Comparison of ENCODE assay signal across 10 mouse cellular contexts in genomic region chr11:32676777-32677176, GRCm38 (mm10). TPM values are rescaled to one million over a fixed set of nuclear protein-coding genes. Genes with fewer than 3 reads are reported as not detected.
DNase-seq lines count a peak whose midpoint lies in the region; ATAC-seq and TF ChIP-seq lines count a peak whose summit lies in the region.
"Had no signal": no experiment of that assay in that cellular context is flagged by ENCODE, and none has a peak within 500 bp of the region (broad histone marks: within the 10 kb centered on the region; RNA-seq: fewer than 3 reads in every experiment).

No protein-coding gene starts in this region.

- H3K79me2 ChIP-seq in myocyte (ENCODE audit: control insufficient read depth, insufficient read depth) = peaks cover 98% of the 10 kb centered on the region

- WGBS in limb, embryonic 13.5 days = 58% methylated on average over 3 of the region's 3 CpGs
- 75% methylated on average over 3 of the region's 3 CpGs for WGBS in limb, embryonic 10.5 days
- 42% methylated on average over 3 of the region's 3 CpGs for WGBS in heart, embryonic 15.5 days
- WGBS in stomach, postnatal 0 days = 66% methylated on average over 3 of the region's 3 CpGs

- H3K36me3 ChIP-seq in limb, embryonic 13.5 days = no peaks in the 10 kb centered on the region; the same call in 1 of the 2 replicates
- no peaks in the 10 kb centered on the region for H3K36me3 ChIP-seq in limb, embryonic 10.5 days
- H3K36me3 ChIP-seq in heart, embryonic 15.5 days = no peaks in the 10 kb centered on the region
- no peaks in the 10 kb centered on the region for H3K36me3 ChIP-seq in myocyte (ENCODE audit: control insufficient read depth, insufficient read depth)
- H3K36me3 ChIP-seq in stomach, postnatal 0 days (ENCODE audit: control insufficient read depth, insufficient read depth, low read length) = no peaks in the 10 kb centered on the region
- H3K36me3 ChIP-seq: lung, embryonic 15.5 days; neural tube, embryonic 12.5 days had no signal

- H3K9me3 ChIP-seq in limb, embryonic 13.5 days = no peaks in the 10 kb centered on the region
- H3K9me3 ChIP-seq in limb, embryonic 10.5 days (replicated peaks) = no peaks in the 10 kb centered on the region
- no peaks in the 10 kb centered on the region for H3K9me3 ChIP-seq in heart, embryonic 15.5 days (replicated peaks)
- H3K9me3 ChIP-seq in stomach, postnatal 0 days (ENCODE audit: control insufficient read depth, low read length) = no peaks in the 10 kb centered on the region
- H3K9me3 ChIP-seq: lung, embryonic 15.5 days; neural tube, embryonic 12.5 days had no signal

- TF ChIP-seq CTCF in stomach, postnatal 0 days (IDR thresholded peaks at IDR 0.05; ENCODE audit: low read depth) = no peak

- TF ChIP-seq EP300 in stomach, postnatal 0 days (optimal IDR thresholded peaks at IDR 0.05) = no peak

- H3K27me3 ChIP-seq in limb, embryonic 13.5 days = no peaks in the 10 kb centered on the region
- no peaks in the 10 kb centered on the region for H3K27me3 ChIP-seq in limb, embryonic 10.5 days (ENCODE audit: low read depth, poor library complexity, severe bottlenecking)
- no peaks in the 10 kb centered on the region for H3K27me3 ChIP-seq in heart, embryonic 15.5 days
- no peaks in the 10 kb centered on the region for H3K27me3 ChIP-seq in myocyte (ENCODE audit: control insufficient read depth, insufficient read depth, insufficient read length)
- no peaks in the 10 kb centered on the region for H3K27me3 ChIP-seq in stomach, postnatal 0 days (ENCODE audit: control insufficient read depth, insufficient read depth, low read length)
- H3K27me3 ChIP-seq: lung, embryonic 15.5 days; neural tube, embryonic 12.5 days had no signal

- TF ChIP-seq POLR2A in myocyte (IDR thresholded peaks at IDR 0.05; ENCODE audit: insufficient read length, low read depth) = no peak

- no peak overlapping the region for H3K4me2 ChIP-seq in limb, embryonic 13.5 days (replicated peaks)
- peak overlapping the region; percentile 14; the same call in 1 of the 2 replicates for H3K4me2 ChIP-seq in heart, embryonic 15.5 days
- no peak overlapping the region for H3K4me2 ChIP-seq in myocyte (ENCODE audit: low read depth)
- no peak overlapping the region for H3K4me2 ChIP-seq in stomach, postnatal 0 days (replicated peaks; ENCODE audit: low read depth)
- H3K4me2 ChIP-seq: lung, embryonic 15.5 days; neural tube, embryonic 12.5 days had no signal

- no peak overlapping the region for H3K9ac ChIP-seq in limb, embryonic 13.5 days
- H3K9ac ChIP-seq in heart, embryonic 15.5 days = no peak overlapping the region
- no peak overlapping the region for H3K9ac ChIP-seq in stomach, postnatal 0 days (ENCODE audit: low read length)
- H3K9ac ChIP-seq: lung, embryonic 15.5 days; neural tube, embryonic 12.5 days had no signal

- no peak for DNase-seq in limb, embryonic 10.5 days (ENCODE audit: low spot score)
- DNase-seq in frontal cortex, postnatal 36 days (ENCODE audit: low spot score in 2 of 2) = peak; percentile 65 to 80
- DNase-seq in adipocyte (ENCODE audit: low spot score) = no peak
- DNase-seq in stomach, postnatal 0 days (ENCODE audit: low spot score) = no peak
- DNase-seq in kidney, postnatal 25 days = no peak

- peak; percentile 32; the same call in 1 of the 2 replicates for ATAC-seq in limb, embryonic 13.5 days (ENCODE audit: low FRiP score, low read depth)
- 0 out of 2 replicates have a peak, but pooled peaks have one; percentile 35 for ATAC-seq in heart, embryonic 15.5 days (replicated peaks; ENCODE audit: insufficient number of reproducible peaks, insufficient read depth, low FRiP score, low read depth)
- ATAC-seq in stomach, postnatal 0 days (ENCODE audit: low FRiP score, low TSS enrichment) = no peak

- H3K27ac ChIP-seq in limb, embryonic 13.5 days = no peak overlapping the region
- H3K27ac ChIP-seq in limb, embryonic 10.5 days = no peak overlapping the region
- H3K27ac ChIP-seq in heart, embryonic 15.5 days = peak overlapping the region; percentile 40
- no peak overlapping the region for H3K27ac ChIP-seq in stomach, postnatal 0 days (replicated peaks)
- H3K27ac ChIP-seq: lung, embryonic 15.5 days; neural tube, embryonic 12.5 days had no signal

- peaks cover 24% of the 10 kb centered on the region for H3K4me1 ChIP-seq in limb, embryonic 13.5 days
- peaks cover 7% of the 10 kb centered on the region; the same call in 1 of the 2 replicates for H3K4me1 ChIP-seq in limb, embryonic 10.5 days
- peaks cover 49% of the 10 kb centered on the region for H3K4me1 ChIP-seq in heart, embryonic 15.5 days (replicated peaks)
- 0 out of 2 replicates have a peak, but pooled peaks cover 2% of the 10 kb centered on the region for H3K4me1 ChIP-seq in stomach, postnatal 0 days (replicated peaks; ENCODE audit: control insufficient read depth, insufficient read depth)

- H3K4me3 ChIP-seq in limb, embryonic 13.5 days = no peak overlapping the region
- H3K4me3 ChIP-seq in limb, embryonic 10.5 days = no peak overlapping the region
- no peak overlapping the region for H3K4me3 ChIP-seq in heart, embryonic 15.5 days
- no peak overlapping the region for H3K4me3 ChIP-seq in myocyte
- no peak overlapping the region for H3K4me3 ChIP-seq in stomach, postnatal 0 days (ENCODE audit: low read depth, low read length)
- H3K4me3 ChIP-seq: lung, embryonic 15.5 days; neural tube, embryonic 12.5 days had no signal

- H3ac ChIP-seq in myocyte (ENCODE audit: control insufficient read depth, insufficient read length) = no peak overlapping the region

TF ChIP-seq in myocyte, 11 proteins besides CTCF, POLR2A, EP300 and RAD21:
- no peak for TF ChIP-seq E2F4 (IDR thresholded peaks at IDR 0.05; ENCODE audit: insufficient read depth)
- TF ChIP-seq USF1 (IDR thresholded peaks at IDR 0.05; ENCODE audit: low read depth) = no peak
- peak; percentile 35 to 79 (median 61) for TF ChIP-seq MYOG (IDR thresholded peaks at IDR 0.05; ENCODE audit: control insufficient read depth in 1 of 3, insufficient read depth in 1 of 3, insufficient read length in 2 of 3, low read depth in 2 of 3)
- no peak for TF ChIP-seq TCF3 (IDR thresholded peaks at IDR 0.05; ENCODE audit: insufficient read length, low read depth)
- no peak for TF ChIP-seq SRF (IDR thresholded peaks at IDR 0.05; ENCODE audit: control insufficient read depth, insufficient read length, low read depth)
- TF ChIP-seq TCF12 (IDR thresholded peaks at IDR 0.05; ENCODE audit: insufficient read depth, poor library complexity, severe bottlenecking) = no peak
- no peak for TF ChIP-seq CEBPB (IDR thresholded peaks at IDR 0.05; ENCODE audit: insufficient read depth, poor library complexity, severe bottlenecking)
- TF ChIP-seq MAX (IDR thresholded peaks at IDR 0.05; ENCODE audit: low read depth) = no peak
- peak; percentile 24 to 79 (median 64) for TF ChIP-seq MYOD1 (IDR thresholded peaks at IDR 0.05; ENCODE audit: control insufficient read depth in 1 of 3, insufficient read length in 2 of 3, low read depth in 2 of 3)
- no peak for TF ChIP-seq REST (IDR thresholded peaks at IDR 0.05; ENCODE audit: insufficient read depth, insufficient read length)
TF ChIP-seq in myocyte: peak in this region for 2.

RNA-seq across cellular contexts. Expression of gene Fbxw11, which starts 34.3 kb away (rescaled TPM):
- 80.4 and 85.4 TPM in 2 replicates for polyA plus RNA-seq in limb, embryonic 13.5 days (2015; fragmentation: Nextera tagmentation; extraction: Ambion mirVana)
- polyA plus RNA-seq in limb, embryonic 10.5 days (2016; fragmentation: Nextera tagmentation; extraction: Ambion mirVana) = 77.6 and 96.4 TPM in 2 replicates
- polyA plus RNA-seq in heart, embryonic 15.5 days (2015; fragmentation: Nextera tagmentation; extraction: Ambion mirVana) = 58.8 and 66.8 TPM in 2 replicates
- 44.5 TPM for polyA plus RNA-seq in myocyte (2012; fragmentation: generic; extraction: Trizol)
- 31.5 and 32.1 TPM in 2 replicates for polyA plus RNA-seq in stomach, postnatal 0 days (2015; fragmentation: Nextera tagmentation; extraction: Ambion mirVana)

Comparison
In these comparisons a context has a peak if more than half of its experiments do, and no peak if none do; other contexts are left out.
1. DNase-seq: peak in frontal cortex, postnatal 36 days (2 of 2); none in limb, embryonic 10.5 days (single experiment), adipocyte (single experiment), stomach, postnatal 0 days (single experiment) and kidney, postnatal 25 days (0 of 2).